Mouse (Mus musculus): Measurements from ENCODE around the gene Col9a1. TPM values are rescaled to one million over a fixed set of nuclear protein-coding genes. Genes with fewer than 3 reads are reported as not detected.

Gene Col9a1
- polyA plus RNA-seq, 1 experiment from 2014 or later = 1.0 TPM

Other genes with a start within 250 kb of the Col9a1 start
- gene Sdhaf4, start 172.0 kb upstream of the Col9a1 start, polyA plus RNA-seq (2015; fragmentation: Nextera tagmentation; extraction: Ambion mirVana) = 88.9 and 94.3 TPM in 2 replicates
- 34.3 TPM in 2 replicates for gene Fam135a, start 77.3 kb upstream of the Col9a1 start, polyA plus RNA-seq (2015; fragmentation: Nextera tagmentation; extraction: Ambion mirVana)

Data from forebrain, embryonic 16.5 days (tissue).